Mouse (Mus musculus) MEL (cell line): ENCODE results near the gene Srsf3.

ENCODE experiments used
- USF2 ChIP-seq, 2 experiments: IDR thresholded peaks; 2 replicates each; pipeline ENCODE4 v1.6.1; 2011 to 2012; ENCODE audit warnings: improper control_type of control experiment in 2 of 2, low read length in 2 of 2, borderline replicate concordance in 1 of 2, inconsistent platforms in 1 of 2, low read depth in 1 of 2, mild to moderate bottlenecking in 1 of 2; ENCODE audit not compliant: insufficient read depth in 1 of 2
- ZKSCAN1 ChIP-seq: IDR thresholded peaks from 2 replicates; pipeline ENCODE4 v1.6.1; 2012; ENCODE audit warnings: low read depth, mild to moderate bottlenecking, inconsistent platforms, low read length, improper control_type of control experiment, moderate library complexity

- TF ChIP-seq USF2 (IDR thresholded peaks at IDR 0.05; ENCODE audit: borderline replicate concordance in 1 of 2, insufficient read depth in 1 of 2, low read depth in 1 of 2, low read length in 2 of 2): no peak
- TF ChIP-seq ZKSCAN1: no peak
These were observed 43.4 kb upstream of the Srsf3 start for GRCm38 (mm10) chr17:28988996-28989395.
